Mouse (Mus musculus): ENCODE data around the gene Hoxd9.

The Hoxd9 gene

DNA sequence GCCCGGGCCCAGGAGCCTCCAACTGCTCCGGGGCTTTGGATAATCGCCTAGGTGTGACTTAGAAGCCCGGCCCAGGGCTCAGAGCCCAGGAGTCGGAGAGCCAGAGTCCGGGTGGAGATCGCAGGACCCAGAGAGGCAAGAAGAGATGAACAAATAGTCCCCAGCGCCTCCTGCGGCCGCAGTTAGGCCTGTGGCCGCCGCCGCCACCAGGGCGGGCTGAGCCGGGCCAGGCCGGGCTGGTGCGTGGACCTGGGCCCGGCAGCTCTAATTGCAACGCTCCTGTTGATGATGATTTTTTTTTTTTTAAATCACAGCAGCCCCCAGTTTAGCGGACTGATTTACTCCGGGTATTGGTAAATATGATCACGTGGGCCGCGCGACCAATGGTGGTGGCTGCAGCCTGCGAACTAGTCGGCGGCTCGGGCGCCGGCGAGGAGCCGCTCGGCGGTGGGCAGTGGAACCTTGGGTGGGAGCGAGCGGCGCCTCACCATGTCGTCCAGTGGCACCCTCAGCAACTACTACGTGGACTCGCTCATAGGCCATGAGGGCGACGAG lies at the start of gene Hoxd9:
TSS of gene Hoxd9 (plus strand) at position 161 of the 555 bp plus-strand sequence.
- no peak for DNase-seq

GRCm38 (mm10) chr2:74652996-74653340 lies 44.6 kb upstream of the Hoxd9 start:
- DNase-seq: no peak

DNA sequence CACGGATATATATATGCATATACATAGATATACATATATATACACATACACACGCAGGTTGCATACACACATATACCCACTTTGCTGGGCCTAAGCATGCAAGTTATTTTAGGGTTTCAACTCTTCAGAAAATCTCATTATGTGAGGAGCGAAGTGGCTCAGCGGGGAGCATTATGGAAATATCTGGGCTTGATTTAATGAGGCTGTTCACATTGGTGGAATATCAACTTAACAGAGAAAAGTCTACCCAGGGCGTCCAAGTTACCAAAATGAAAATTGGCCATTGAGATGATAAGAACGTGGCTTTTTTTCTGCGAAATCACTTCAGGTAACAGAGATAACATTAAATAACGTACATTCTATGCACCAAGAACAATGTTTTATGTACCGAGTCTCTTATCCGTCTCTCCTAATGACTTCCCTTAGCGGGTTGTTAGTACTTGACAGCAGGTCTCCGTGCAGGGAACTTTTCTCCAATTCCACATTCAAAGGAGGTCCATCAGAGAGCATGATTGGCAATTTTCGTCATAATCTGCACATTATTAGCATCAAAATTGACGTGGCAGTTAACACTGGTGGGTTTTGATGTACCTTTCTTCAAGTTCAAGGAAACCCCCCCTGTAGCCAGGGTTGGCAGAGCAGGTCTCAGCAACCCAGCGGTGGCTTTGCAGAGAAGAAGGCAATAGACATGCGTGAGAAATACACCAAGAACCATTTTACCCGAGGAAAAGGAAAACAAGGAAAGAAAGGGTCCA lies 43.6 kb upstream of the Hoxd9 start:
- DNase-seq: no peak

DNA sequence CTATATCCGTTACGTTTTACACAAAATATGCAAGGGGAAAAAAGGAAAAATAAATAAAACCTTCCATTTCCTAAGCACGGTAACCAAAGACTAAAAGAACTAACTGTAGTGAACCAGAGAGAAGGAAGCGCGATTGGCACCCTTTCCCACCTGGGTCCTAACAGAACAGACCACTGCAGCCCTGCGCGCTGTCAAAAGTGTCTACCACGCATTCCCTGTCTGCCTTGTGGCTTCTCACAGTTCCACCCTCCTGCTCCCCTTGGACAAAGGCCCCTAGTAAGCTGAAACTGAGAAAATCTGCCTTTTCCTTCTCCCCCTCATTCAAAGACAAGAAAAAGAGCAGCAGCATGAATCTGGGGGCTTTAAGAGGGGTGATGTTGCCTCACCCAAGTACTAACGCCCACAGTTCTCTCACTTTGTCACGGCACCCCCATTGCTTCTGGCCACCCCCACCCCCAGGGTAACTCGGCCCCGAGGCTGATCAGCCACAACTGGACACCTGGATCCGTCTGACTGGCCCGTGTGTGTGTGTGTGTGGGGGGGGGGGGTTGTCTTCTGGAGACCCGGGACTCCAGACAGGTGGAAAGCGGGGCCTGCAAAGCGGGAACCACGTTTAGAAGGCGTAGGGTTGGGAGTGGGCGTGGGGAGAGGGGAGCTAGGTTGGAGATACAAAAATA lies 42.6 kb upstream of the Hoxd9 start:
- DNase-seq: no peak

DNA sequence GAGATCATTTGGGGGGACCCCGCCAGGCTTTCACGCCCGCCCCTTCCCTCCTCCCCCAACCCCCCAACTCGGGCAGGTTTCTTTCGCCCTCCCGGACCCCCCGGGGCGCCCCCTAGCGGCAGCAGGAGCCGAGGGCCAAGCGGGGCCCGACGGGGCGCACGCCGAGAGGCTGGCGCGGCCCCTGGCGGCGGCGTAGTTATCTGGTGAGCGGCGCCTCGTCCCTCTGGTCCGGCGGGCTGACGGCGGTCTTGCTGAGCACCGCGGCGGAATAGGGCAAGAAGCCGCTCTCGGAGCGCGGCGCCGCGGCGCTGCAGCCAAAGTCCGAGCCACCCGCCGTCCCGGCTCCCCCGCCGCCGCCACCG lies 42.1 kb upstream of the Hoxd9 start:
- DNase-seq: no peak

DNA sequence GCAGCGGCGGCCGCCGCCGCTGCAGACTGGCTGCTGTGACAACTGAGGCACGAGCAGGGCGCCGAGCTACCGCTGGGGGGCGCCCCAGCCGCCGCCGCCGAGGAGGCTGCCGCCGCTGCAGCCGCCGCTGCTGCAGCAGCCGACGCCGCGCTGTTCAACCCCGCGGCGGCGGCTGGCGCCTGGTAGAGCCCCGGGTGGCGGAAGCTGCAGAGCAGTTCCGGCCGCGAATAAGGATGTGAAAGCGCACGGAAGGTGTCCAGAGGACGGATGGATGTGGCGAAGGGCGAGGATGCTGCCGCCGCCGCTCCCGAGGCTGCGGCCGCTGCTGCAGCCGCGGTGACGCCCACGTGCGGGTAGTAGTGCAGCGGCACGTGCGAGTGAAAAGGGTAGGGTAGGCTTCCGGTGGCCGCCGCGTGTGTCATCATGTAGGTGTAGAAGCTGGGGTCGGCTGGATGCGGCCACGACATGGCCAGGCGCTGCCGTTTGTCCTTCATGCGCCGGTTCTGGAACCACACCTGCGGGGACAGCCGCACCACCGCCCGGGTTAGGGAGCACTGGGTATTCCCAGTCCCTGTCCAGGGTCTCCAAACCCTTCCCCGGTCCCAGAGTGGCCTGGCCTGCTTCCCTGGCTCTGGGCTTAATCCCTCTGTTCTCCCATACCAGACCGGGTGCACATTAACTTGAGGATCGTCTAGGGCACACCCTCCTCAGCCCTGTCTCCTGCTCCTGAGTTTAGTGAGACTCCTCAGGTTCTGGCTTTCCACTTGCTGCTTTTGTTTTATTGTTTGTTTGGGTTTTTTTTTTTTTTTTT lies 41.5 kb upstream of the Hoxd9 start:
- no peak for DNase-seq

DNA sequence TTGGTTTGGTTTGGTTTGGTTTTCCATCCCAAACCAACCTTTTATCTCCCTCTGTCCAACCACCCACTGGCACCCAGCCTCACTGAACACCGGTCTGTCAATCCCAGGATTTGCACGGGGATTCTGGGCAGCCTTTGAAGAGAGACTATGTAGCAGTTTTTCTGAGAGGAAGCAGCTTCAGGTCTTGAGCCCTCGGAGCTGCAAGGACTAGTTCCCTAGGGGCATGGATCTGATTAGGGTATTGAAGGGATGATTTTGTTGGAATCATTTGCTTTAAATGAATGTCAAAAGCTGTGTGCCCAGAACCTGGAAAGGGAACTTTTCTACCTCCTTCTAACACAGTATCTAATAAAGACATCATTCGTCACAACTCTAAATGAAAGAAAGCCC lies 40.9 kb upstream of the Hoxd9 start:
- no peak for DNase-seq

- no peak for DNase-seq
Measured at GRCm38 (mm10) chr2:74657251-74658023, 40.1 kb upstream of the Hoxd9 start.

DNA sequence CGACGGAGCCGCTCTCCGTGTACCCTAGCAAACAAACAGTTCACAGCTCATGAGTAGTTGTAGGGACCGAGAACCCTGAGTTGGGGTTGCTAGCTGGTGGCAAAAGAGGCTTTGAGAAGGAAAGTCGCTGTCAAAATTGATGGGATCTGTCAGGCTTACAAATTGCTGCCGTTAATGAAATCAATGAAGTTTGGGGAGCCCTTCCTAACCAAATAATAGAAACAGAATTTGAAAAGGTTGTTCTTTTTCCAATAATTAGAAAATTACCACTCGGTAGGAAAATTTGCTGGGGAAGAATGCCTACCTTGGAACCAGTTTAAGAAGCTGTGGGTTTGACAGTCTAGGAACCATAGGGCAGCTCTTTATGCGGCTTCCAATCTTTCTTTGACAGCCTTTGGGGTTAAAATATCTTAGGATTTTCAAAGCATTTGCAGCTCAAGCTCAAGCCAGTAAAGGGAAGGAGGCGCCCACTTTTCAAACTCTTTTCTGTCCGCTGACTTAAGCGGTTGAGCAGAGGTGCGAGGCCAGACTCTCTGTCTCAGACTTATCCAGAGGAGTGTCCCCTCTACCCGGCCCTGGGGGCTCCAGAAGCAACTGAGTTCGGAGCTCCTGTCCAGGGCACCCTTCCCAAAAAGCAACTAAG lies 39.4 kb upstream of the Hoxd9 start:
- DNase-seq: no peak

DNA sequence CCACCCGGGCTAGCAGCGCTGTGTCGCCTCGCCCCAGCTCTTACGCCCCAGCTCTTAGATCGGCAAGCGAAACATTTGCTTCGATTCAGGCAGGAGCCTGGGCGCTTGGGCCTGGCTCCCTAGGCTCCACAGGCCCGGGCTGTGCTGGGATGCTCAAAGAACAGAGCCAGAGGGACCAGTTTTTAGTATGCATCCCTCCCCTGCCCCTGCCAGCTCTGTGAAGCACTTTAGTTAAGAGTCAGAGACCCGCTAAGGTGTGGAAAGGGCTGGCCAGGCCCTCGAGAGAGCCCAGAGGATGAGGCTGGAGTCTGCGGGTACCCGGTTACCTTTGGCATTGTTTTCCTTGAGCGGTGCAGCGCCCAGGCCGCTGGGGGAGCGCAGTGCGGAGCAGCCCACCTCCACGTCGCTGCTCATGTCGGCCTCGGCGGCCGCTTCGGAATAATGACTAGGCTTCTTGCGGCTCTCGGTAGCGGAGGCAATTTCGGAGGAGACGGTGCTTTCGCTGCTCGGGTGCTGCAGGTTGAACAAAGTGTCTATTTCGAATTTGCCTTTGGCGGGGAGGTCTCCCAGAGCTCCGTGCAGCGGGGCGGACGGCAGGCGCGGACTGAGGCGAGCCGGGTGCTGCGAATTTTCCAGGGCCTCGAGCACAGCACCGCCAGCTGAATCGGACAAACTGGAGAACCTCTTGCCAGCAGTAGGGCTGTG lies 38.7 kb upstream of the Hoxd9 start:
- DNase-seq: no peak

DNA sequence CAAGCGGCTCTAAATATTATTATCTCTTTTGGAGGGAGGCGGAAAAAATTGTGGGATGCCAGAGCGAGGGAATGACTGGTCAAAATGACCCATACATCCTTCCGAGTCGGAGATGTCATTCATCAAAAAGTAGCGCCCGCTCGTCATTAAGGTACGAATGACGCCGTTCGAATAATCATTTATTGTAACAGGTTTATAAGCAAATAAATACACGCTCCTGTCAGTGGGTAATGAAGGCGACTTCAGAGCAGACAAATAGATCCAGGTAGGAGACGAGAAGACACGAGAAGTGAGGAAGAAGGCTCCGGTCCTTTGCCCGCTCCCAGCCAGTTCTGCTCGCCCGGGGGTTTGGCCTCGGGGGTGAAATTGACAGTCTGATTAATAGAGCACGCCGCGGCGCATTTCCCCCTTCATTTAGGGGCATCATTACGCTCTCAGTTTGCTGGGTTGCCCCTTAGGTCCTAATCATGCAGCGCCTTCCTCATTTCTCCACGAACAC lies 38.0 kb upstream of the Hoxd9 start, which contains the start of gene Evx2:
TSS of gene Evx2 (minus strand) at position 51 of the 499 bp plus-strand sequence.
- DNase-seq: no peak

GRCm38 (mm10) chr2:74660421-74661375 lies 36.8 kb upstream of the Hoxd9 start:
- no peak for DNase-seq

GRCm38 (mm10) chr2:74661685-74662084 lies 35.8 kb upstream of the Hoxd9 start:
- no peak for DNase-seq

GRCm38 (mm10) chr2:74663291-74663925 lies 34.1 kb upstream of the Hoxd9 start:
- DNase-seq: no peak

GRCm38 (mm10) chr2:74666411-74666810 lies 31.1 kb upstream of the Hoxd9 start:
- no peak for DNase-seq

DNA sequence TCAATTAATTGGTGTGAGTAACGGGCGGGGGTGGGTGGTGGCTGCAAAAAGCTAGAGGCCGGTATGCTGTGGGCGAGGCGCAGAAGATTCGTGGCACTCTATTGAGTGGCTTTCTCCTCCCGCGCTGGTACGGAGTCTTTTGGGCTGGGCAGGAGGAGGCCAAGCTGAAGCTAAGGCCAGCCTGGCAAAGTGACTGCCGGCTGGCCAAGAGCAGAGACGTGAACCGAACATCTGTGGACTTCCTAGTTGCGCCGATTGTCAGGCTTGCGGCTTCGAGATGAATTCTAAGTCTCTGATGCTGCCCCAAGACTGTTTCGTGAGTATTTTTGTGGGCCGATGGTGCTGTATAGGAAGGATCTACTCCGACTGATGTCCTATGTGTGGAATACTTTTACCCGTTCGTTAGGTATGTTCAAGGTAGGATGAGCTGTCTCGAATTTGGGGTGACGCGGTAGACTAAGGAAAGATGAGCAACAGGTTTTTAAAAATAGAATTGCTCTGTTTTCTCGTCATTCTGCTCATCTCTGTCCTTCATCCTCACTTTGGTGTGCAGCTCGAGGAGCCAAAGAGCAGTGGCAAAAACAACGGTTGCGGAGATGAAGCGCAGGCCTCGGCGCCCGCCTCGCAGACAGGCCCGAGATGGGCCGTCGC lies 30.2 kb upstream of the Hoxd9 start:
- no peak for DNase-seq

- DNase-seq: no peak
Measured at GRCm38 (mm10) chr2:74667842-74668357, 29.6 kb upstream of the Hoxd9 start, which contains the start of gene Hoxd13. Gene Hoxd13, plus strand, starts transcription at chr2:74668310.

DNA sequence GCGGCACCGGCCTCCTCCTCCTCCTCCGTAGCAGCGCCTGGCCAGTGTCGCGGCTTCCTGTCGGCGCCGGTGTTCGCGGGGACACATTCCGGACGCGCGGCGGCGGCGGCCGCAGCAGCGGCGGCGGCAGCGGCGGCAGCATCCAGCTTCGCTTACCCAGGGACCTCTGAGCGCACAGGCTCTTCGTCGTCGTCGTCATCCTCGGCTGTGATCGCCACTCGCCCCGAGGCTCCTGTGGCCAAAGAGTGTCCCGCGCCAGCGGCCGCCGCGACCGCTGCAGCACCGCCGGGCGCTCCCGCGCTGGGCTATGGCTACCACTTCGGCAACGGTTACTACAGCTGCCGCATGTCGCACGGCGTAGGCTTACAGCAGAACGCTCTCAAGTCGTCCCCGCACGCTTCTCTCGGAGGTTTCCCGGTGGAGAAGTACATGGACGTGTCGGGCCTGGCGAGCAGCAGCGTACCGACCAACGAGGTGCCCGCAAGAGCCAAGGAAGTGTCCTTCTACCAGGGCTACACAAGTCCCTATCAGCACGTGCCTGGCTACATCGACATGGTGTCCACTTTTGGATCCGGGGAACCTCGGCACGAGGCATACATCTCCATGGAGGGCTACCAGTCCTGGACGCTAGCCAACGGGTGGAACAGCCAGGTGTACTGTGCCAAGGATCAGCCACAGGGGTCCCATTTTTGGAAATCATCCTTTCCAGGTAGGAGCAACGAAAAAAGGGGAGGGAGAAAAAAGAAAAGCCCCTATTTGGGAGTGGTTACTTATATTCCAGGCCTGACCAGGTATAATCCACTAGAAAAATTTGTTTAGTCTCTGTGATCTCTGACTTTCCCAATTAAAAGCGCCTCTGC lies 28.9 kb upstream of the Hoxd9 start:
- no peak for DNase-seq
